8 mouse cellular contexts compared by ENCODE assay signal in genomic region chr12:111143509-111144063, GRCm38 (mm10). TPM values are rescaled to one million over a fixed set of nuclear protein-coding genes. Genes with fewer than 3 reads are reported as not detected.
DNase-seq lines count a peak whose midpoint lies in the region; ATAC-seq lines count a peak whose summit lies in the region.

No protein-coding gene starts in this region.

- no peak for ATAC-seq in inflammation-experienced regulatory T-cells, adult 6 months

- peak; percentile 64 for DNase-seq in testis, postnatal 10 days (ENCODE audit: low spot score)
- no peak for DNase-seq in testis, postnatal 14 days (ENCODE audit: low spot score)
- peak; percentile 36 for DNase-seq in gastrocnemius, postnatal 25 days
- DNase-seq in kidney, postnatal 10 days: peak; percentile 56
- peak; percentile 40 for DNase-seq in skeletal muscle tissue, adult 2 months (ENCODE audit: low read depth, low spot score)
- no peak for DNase-seq in frontal cortex, postnatal 36 days (ENCODE audit: low spot score in 2 of 2)
- no peak for DNase-seq in left cerebral cortex, adult 11 months (ENCODE audit: low spot score)

RNA-seq across cellular contexts. Expression of gene Traf3, which starts 22.6 kb away (rescaled TPM):
- total RNA-seq in gastrocnemius, postnatal 25 days (2021): 10 to 100 TPM; 16.3 to 16.7 TPM
- polyA plus RNA-seq in inflammation-experienced regulatory T-cells, adult 6 months (2017; shearing (Covaris generic)): 10 to 100 TPM; 12.6 to 15.8 (median 13.7) TPM

RNA-seq across cellular contexts. Expression of gene 4930595D18Rik, which starts 40.7 kb away (rescaled TPM):
- not detected for total RNA-seq in gastrocnemius, postnatal 25 days (2021)
- polyA plus RNA-seq in inflammation-experienced regulatory T-cells, adult 6 months (2017; shearing (Covaris generic)): 1 to 10 TPM in 2 of 3 experiments, not detected in 1; 1.4 to 1.5 TPM

Comparison
In these comparisons a context has a peak if more than half of its experiments do, and no peak if none do; other contexts are left out.
1. DNase-seq: peak in testis, postnatal 10 days (single experiment), gastrocnemius, postnatal 25 days (single experiment), kidney, postnatal 10 days (single experiment) and skeletal muscle tissue, adult 2 months (single experiment); none in testis, postnatal 14 days (single experiment), frontal cortex, postnatal 36 days (0 of 2) and left cerebral cortex, adult 11 months (single experiment).